Mouse (Mus musculus): ENCODE data around the gene Fars2.

- TF ChIP-seq CTCF (IDR thresholded peaks at IDR 0.05; ENCODE audit: low read depth) (no peak), EP300 (IDR thresholded peaks at IDR 0.05; ENCODE audit: low read depth) (no peak)
Measured at GRCm38 (mm10) chr13:36392666-36393065, 275.5 kb downstream of the Fars2 start.

Measured in heart, postnatal 0 days (tissue).